Mouse (Mus musculus) adrenal gland, adult (tissue): ENCODE results near the gene Lrtm2.
"Not testable (repeated sequence)": the region's sequence is repeated elsewhere in the genome, so short reads cannot be mapped to it uniquely, and the experiment has no call there.

Experiments used
- DNase-seq, 2 experiments: peaks; one replicate each; pipeline ENCODE4 v3.0.0; 2022 to 2023; ENCODE audit warnings: low spot score in 1 of 2; ENCODE audit not compliant: inconsistent age in 2 of 2

The Lrtm2 gene

GRCm38 (mm10) chr6:119330506-119330905 lies at the start of gene Lrtm2:
Lrtm2 (minus strand) TSS chr6:119330766.
- no peak for DNase-seq

- peak in 1 of 2 experiments; percentile 37 for DNase-seq
Observed at GRCm38 (mm10) chr6:119378631-119379030, 48.1 kb upstream of the Lrtm2 start.

- peak in 1 of 2 experiments; percentile 40 for DNase-seq
Observed at GRCm38 (mm10) chr6:119377613-119378012, 47.0 kb upstream of the Lrtm2 start.

DNA sequence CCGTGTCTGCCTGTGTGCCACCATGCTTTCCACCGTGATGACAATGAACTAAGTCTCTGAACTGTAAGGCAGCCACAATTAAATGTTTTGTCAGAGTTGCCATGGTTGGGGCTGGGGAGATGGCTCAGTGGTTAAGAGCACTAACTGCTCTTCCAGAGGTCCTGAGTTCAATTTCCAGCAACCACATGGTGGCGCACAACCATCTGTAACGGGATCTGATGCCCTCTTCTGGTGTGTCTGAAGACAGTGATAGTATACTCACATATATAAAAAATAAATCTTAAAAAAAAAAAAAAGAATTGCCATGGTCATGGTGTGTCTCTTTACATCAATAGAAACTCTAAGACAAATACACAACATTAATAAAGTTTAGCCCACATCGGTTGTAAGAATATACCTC lies 44.5 kb upstream of the Lrtm2 start:
- no peak for DNase-seq

DNA sequence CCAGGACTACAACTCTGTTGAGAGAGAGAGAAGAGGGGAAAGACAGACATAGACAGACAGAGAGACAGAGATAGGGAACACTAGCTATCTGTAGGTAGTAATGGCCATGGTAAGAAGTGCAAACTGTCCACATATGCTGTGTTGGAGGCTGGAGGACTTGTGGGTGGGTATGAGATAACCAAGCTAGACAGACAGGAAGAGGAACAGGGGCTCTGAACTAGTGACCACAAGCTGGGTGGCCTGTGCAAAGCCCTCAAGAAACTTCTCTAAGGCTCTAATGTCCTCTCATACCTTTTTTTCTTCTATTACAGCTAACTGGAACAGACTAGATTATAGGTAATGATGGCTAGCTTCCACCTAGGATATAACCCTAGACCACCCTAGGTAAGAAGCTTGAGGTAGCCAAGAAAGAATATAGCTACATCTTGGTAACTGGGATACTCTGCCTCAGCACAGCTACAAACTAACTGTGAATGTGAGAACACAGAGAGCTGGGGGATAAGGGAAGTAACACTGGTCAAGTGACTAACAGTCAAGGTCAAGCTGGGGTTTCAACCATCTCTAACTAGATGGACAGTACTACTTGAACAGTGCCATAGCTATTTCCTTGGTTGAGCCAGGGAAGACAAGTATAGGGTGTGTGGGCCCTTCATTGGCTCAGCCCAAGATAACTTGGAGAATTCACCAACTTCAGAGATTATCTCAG lies 42.6 kb upstream of the Lrtm2 start:
- DNase-seq, result peak in 1 of 2 experiments; percentile 33

- DNase-seq, result peak in 1 of 2 experiments; percentile 56
Observed at GRCm38 (mm10) chr6:119372237-119372636, 41.7 kb upstream of the Lrtm2 start.

DNA sequence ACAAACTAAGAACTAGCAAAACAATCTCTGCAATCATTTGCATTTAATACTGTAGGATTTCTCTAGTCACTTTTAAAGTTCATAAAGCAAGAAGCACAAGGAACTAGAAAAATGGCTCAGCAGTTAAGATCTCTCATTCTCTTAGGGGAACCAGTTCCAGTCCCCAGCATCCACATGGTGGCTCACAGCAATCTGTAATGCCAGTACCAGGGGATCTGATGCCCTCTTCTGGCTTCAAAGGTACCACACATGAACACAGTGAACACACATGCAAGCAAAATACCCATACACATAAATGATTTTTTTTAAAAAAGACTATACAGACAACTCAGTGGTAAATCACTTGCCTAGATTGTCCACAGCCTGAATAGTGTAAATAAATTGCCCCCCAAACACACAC lies 41.1 kb upstream of the Lrtm2 start:
- no peak for DNase-seq

DNA sequence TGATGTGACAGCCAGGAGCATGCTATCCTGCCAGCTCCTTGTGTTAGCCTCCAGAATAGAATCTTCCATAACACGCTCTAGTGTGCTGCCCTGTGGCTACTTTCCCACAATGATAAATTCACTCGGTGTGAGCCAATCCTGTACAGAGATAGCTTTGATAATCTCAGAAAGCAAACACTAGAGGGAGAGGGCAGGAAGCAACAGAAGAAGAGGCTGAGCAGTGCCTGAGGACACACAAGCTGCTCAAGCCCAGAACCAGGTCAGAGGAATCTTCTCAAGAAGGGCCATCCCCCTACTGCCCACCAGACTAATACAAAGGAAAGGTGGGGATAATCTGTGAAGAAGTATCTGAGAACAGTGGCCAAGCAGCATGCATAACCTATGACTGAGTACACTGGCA lies 36.8 kb upstream of the Lrtm2 start:
- no peak for DNase-seq

- not testable (repeated sequence) for DNase-seq
Observed at GRCm38 (mm10) chr6:119366800-119367199, 36.2 kb upstream of the Lrtm2 start.

DNA sequence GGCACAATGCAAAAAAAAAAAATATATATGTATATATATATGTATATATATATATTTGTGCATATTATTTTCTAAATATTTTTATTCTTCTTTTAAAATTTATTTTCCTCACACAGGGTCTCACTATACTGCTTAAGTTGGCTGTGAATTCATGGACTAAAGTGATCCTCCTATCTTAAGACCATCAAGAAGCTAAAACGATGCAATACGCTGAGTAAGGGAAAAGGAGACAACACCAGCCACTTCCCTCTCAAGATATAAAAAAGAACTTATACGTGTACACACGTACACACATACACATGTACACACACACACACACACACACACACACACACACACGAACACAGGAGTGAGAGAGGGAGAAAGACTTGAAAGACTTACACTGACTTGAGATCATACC lies 33.0 kb upstream of the Lrtm2 start:
- no peak for DNase-seq

DNA sequence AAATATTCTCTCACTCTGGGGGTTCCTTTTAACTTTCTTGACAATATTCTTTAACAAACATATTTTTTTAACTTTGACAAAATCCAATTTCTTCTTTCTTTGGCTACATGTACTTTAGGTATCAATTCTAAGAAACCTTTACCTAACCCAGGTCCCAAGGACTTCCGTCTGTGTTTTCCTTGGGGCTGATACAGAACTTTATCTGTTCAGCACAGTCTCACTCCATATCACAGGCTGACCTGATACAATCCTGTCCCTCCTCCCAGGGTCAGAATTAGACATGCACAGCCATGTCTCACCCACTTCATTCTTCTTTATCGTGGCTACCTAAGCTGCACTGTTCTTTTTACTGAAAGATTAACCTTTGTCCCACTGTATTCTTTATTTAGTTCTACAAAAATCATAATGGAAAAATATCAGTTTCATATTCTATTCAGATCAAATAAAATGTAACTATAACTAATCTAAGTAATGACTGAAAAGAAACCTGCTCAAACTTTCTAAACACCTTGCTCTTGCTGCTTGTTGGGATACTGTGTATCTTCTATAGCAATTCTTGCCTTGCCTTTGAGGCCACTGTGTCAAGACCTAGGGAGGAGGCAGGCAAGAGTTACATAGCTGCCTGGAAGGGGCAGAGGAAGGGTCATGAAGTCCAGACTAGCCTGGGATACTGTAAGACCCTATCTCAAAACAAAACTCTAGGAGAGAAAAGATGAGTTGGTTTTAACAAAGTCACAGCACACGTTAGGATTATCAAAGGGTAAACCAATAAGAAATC lies 30.5 kb upstream of the Lrtm2 start:
- DNase-seq, result no peak

DNA sequence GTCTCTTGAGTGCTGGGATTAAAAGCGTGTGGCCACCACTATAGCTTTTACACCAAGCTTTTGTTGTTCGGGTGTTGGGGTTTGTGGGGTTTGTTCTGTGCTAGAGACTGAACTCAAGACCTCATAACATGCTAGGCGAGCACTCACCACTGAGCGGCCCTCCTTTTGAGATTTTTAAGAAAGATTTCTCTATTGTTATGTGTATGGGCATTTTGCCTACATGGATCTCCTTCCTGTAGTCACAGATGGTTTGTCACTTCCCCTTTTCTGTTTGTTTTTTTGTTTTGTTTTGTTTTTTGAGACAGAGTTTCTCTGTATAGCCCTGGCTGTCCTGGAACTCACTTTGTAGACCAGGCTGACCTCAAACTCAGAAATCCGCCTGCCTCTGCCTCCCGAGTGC lies 29.7 kb upstream of the Lrtm2 start:
- DNase-seq, result not testable (repeated sequence)

DNA sequence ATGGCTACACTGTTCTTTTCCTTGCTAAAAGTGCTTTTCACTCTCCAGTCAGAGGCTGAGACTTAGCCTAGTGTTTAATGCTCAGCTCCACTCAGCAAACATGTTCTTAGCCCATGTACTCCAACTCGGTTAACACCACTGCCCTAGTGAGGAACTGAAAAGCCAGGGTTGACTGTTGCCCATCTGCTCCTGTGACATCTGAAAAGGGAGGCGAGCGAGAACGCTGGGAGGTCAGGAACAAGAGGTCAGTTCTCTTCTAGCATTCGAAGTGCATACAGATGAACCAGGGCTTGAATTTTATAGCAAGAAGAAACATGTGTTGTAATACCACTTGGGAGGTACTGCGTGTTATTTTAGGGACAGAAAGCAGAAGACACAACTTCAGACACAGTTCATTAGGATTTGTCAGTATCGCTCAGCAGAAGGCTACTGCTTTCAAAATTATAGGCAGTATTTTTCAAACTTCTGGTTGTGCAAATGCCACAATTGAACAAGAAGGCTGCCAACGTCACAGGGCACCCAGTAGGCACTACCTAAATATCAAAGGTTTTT lies 27.5 kb upstream of the Lrtm2 start:
- no peak for DNase-seq

- no peak for DNase-seq
Observed at GRCm38 (mm10) chr6:119352501-119352900, 21.9 kb upstream of the Lrtm2 start.

- no peak for DNase-seq
Observed at GRCm38 (mm10) chr6:119351656-119352055, 21.1 kb upstream of the Lrtm2 start.

- no peak for DNase-seq
Observed at GRCm38 (mm10) chr6:119350703-119351198, 20.2 kb upstream of the Lrtm2 start.

GRCm38 (mm10) chr6:119348234-119348633 lies 17.7 kb upstream of the Lrtm2 start:
- peak; percentile 65 to 93 for DNase-seq

GRCm38 (mm10) chr6:119347813-119348212 lies 17.2 kb upstream of the Lrtm2 start:
- DNase-seq, result no peak

GRCm38 (mm10) chr6:119346257-119346656 lies 15.7 kb upstream of the Lrtm2 start:
- no peak for DNase-seq

- DNase-seq, result peak in 1 of 2 experiments; percentile 69
Observed at GRCm38 (mm10) chr6:119341409-119341808, 10.8 kb upstream of the Lrtm2 start.

GRCm38 (mm10) chr6:119338121-119338912 lies 7.8 kb upstream of the Lrtm2 start:
- DNase-seq, result no peak
